8 mouse cellular contexts compared by ENCODE assay signal in the genomic region with DNA sequence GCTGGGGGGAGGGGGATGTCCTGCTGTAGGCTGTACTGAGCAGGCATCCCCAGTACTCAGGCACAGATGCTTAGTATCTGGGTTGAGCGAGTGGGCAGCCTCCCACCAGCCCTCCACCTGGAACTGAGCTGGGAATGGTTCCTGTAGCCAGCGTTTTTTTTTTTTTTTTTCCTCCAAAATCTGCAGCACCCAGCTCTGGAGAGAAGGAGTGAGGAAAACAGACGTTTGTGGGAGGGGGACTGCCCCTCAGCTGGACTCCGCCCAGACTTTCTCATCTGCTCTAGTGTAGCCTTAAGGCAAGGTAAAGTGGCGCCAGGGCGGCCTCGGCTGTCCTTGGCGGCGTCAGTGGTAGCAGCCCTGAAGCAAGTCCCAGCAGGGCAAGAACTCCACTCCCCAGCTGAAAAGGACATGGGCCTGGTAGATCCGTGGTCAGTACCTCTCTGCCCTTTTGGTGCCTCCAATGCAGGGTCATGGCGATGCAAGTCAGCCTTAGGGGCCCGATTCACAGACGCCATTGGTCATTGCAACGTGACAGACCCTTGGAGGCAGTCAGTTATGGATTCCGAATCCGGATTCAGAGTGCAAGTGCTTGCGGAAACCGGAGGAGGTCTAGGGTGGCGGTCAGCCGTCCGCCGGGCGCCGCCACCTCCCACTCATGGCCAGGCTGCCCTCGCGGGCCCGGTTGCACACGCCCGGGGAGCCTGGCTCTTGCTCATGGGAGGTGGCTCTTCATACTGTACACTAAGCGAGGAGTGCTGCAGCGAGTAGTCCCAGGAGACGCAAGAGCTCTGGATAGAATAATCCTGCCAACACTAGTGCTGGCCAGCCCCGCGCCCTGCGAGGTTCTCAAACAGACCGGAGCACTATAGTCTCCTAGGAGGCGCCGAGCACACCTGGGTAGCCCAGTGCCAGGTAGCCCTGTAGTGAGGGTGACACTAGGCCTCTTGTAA. TPM values are rescaled to one million over a fixed set of nuclear protein-coding genes. Genes with fewer than 3 reads are reported as not detected.
DNase-seq lines count a peak whose midpoint lies in the region; ATAC-seq and TF ChIP-seq lines count a peak whose summit lies in the region.

No protein-coding gene starts in this region.

- intact Hi-C loops in heart, postnatal 10 days (cut with DNase I) = loop anchor here (5.0 kb wide), 1 partner anchor 120 kb away; no protein-coding TSS in a partner anchor

- peak overlapping the region; percentile 76 for H3K9ac ChIP-seq in forebrain, embryonic 13.5 days
- peak overlapping the region; percentile 84 for H3K9ac ChIP-seq in lung, embryonic 15.5 days

- TF ChIP-seq POLR2A in bone marrow, adult 2 months (IDR thresholded peaks at IDR 0.05; ENCODE audit: borderline replicate concordance, control insufficient read depth, low read depth, low read length) = no peak

- H3K36me3 ChIP-seq in forebrain, embryonic 13.5 days (ENCODE audit: poor library complexity, severe bottlenecking) = no peaks in the 10 kb centered on the region
- H3K36me3 ChIP-seq in lung, embryonic 15.5 days = no peaks in the 10 kb centered on the region

- no peaks in the 10 kb centered on the region for H3K4me1 ChIP-seq in bone marrow, adult 2 months (ENCODE audit: control insufficient read depth, insufficient read depth, low read length)
- peaks cover 39% of the 10 kb centered on the region for H3K4me1 ChIP-seq in forebrain, embryonic 13.5 days
- peaks cover 55% of the 10 kb centered on the region for H3K4me1 ChIP-seq in lung, embryonic 15.5 days

- H3K4me2 ChIP-seq in forebrain, embryonic 13.5 days = peak overlapping the region; percentile 76
- peak overlapping the region; percentile 89 for H3K4me2 ChIP-seq in lung, embryonic 15.5 days

- H3K27me3 ChIP-seq in forebrain, embryonic 13.5 days = peaks cover 52% of the 10 kb centered on the region
- H3K27me3 ChIP-seq in lung, embryonic 15.5 days = no peaks in the 10 kb centered on the region

- peak; percentile 23 for DNase-seq in CD4-positive helper T cell, adult 2 months (ENCODE audit: low read depth, low spot score)
- peak; percentile 73 to 78 for DNase-seq in heart, postnatal 10 days
- peak; percentile 61 to 74 for DNase-seq in kidney, postnatal 4 days
- DNase-seq in ovary, postnatal 14 days (ENCODE audit: low spot score) = peak; percentile 44
- no peak for DNase-seq in thymus, postnatal 14 days

- no peak for TF ChIP-seq CTCF in bone marrow, adult 2 months (IDR thresholded peaks at IDR 0.05; ENCODE audit: control insufficient read depth, insufficient read depth, low read length)

- peak overlapping the region; percentile 87 for H3K27ac ChIP-seq in bone marrow, adult 2 months (ENCODE audit: control insufficient read depth, insufficient read depth, low read depth, low read length, poor library complexity)
- no peak overlapping the region for H3K27ac ChIP-seq in forebrain, embryonic 13.5 days
- peak overlapping the region; percentile 94 for H3K27ac ChIP-seq in lung, embryonic 15.5 days

- WGBS in bone marrow, adult 2 months = 49% methylated on average over 38 of the region's 38 CpGs
- 4% methylated on average over 38 of the region's 38 CpGs for WGBS in forebrain, embryonic 13.5 days
- 5% methylated on average over 38 of the region's 38 CpGs for WGBS in lung, embryonic 15.5 days

- peak; percentile 50 for ATAC-seq in forebrain, embryonic 13.5 days
- peak; percentile 44 for ATAC-seq in lung, embryonic 15.5 days (ENCODE audit: borderline replicate concordance, extremely low read depth, low FRiP score, low TSS enrichment)

- H3K9me3 ChIP-seq in forebrain, embryonic 13.5 days (replicated peaks) = no peaks in the 10 kb centered on the region
- no peaks in the 10 kb centered on the region for H3K9me3 ChIP-seq in lung, embryonic 15.5 days

- peak overlapping the region; percentile 70 for H3K4me3 ChIP-seq in bone marrow, adult 2 months (replicated peaks; ENCODE audit: control insufficient read depth, low read depth, low read length)
- peak overlapping the region; percentile 58 for H3K4me3 ChIP-seq in forebrain, embryonic 13.5 days
- peak overlapping the region; percentile 70 for H3K4me3 ChIP-seq in lung, embryonic 15.5 days

RNA-seq across cellular contexts. Expression of a gene that starts 1.1 kb away (rescaled TPM):
- polyA plus RNA-seq in bone marrow, adult 2 months (2011; ENCODE audit: insufficient read depth, insufficient read length, low replicate concordance, missing spikeins) = 1.6 and 5.6 TPM in 2 replicates
- polyA plus RNA-seq in forebrain, embryonic 13.5 days (2015; fragmentation: Nextera tagmentation; extraction: Ambion mirVana) = 4.5 and 4.7 TPM in 2 replicates
- total RNA-seq in heart, postnatal 10 days (2021) = 1 to 10 TPM; 8.1 to 9.8 TPM
- 14.9 and 15.4 TPM in 2 replicates for polyA plus RNA-seq in lung, embryonic 15.5 days (2015; fragmentation: Nextera tagmentation; extraction: Ambion mirVana)

RNA-seq across cellular contexts. Expression of a gene that starts 34.1 kb away (rescaled TPM):
- polyA plus RNA-seq in bone marrow, adult 2 months (2011; ENCODE audit: insufficient read depth, insufficient read length, low replicate concordance, missing spikeins) = 3.2 TPM in 1 of 2 replicates, not detected in the other
- 0.50 and 0.89 TPM in 2 replicates for polyA plus RNA-seq in forebrain, embryonic 13.5 days (2015; fragmentation: Nextera tagmentation; extraction: Ambion mirVana)
- 1 to 10 TPM; 2.8 to 4.6 TPM for total RNA-seq in heart, postnatal 10 days (2021)
- polyA plus RNA-seq in lung, embryonic 15.5 days (2015; fragmentation: Nextera tagmentation; extraction: Ambion mirVana) = 0.22 TPM in 1 of 2 replicates, not detected in the other

RNA-seq across cellular contexts. Expression of a gene that starts 34.4 kb away (rescaled TPM):
- polyA plus RNA-seq in bone marrow, adult 2 months (2011; ENCODE audit: insufficient read depth, insufficient read length, low replicate concordance, missing spikeins) = 5.2 TPM in 1 of 2 replicates, not detected in the other
- polyA plus RNA-seq in forebrain, embryonic 13.5 days (2015; fragmentation: Nextera tagmentation; extraction: Ambion mirVana) = 3.6 and 3.7 TPM in 2 replicates
- total RNA-seq in heart, postnatal 10 days (2021) = 10 to 100 TPM in 1 of 2 experiments, 1 to 10 TPM in 1; 9.3 to 10.0 TPM
- 2.6 and 3.1 TPM in 2 replicates for polyA plus RNA-seq in lung, embryonic 15.5 days (2015; fragmentation: Nextera tagmentation; extraction: Ambion mirVana)
